Mouse (Mus musculus): ENCODE measurements around the gene Kcna5.

DNA sequence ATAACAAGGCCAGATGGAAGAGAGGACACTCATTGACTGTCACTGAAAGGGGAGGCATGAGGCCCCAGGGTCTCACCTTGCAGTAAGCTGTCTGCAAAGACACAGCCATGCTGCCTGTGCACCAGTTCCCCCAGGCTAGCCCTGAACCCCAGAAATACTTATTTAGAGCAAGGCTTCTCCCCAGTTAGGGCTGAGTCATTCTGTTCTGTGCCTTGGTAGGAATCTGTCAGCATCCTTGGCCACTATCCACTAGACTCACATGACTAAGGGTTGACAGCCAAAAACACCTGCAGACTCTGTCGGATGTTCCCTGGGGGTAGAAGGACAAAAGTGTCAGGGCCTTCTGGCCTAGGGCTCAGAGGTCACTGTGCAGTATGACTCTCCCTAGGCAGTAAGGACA lies 41.4 kb upstream of the Kcna5 start:
- TF ChIP-seq CTCF (IDR thresholded peaks at IDR 0.05; ENCODE audit: low read depth), result no peak
- TF ChIP-seq EP300 (IDR thresholded peaks at IDR 0.05; ENCODE audit: low read depth), result no peak
